Mouse (Mus musculus) embryo, embryonic 11 days (tissue): Measurements from ENCODE around the gene Gzmn.
"Not testable (repeated sequence)": the region's sequence is repeated elsewhere in the genome, so short reads cannot be mapped to it uniquely, and the experiment has no call there.

Source experiments
- DNase-seq: peaks from one replicate; pipeline ENCODE4 v3.0.0-alpha.2; 2015

The Gzmn gene

DNA sequence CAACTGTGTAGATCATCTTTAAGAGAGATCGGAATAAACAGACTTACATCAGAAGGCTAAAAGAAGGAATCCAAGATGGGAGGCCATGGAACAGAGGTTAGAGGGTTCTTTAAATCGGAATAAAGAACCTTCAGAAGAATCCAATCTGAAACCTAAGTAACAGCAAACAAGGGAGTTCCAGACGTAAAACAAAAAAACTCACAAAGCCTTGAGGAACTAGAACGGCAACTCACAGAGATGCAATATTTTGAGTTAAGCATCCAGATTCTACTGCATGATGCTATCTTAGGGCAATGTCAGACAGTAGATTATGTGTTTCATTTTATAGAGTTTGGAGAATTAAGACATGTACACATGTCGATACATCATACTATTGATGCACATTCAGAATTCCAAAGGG lies at the start of gene Gzmn:
Gene Gzmn (minus strand): TSS at position 101 of the 400 bp plus-strand sequence.
- DNase-seq: no peak

DNA sequence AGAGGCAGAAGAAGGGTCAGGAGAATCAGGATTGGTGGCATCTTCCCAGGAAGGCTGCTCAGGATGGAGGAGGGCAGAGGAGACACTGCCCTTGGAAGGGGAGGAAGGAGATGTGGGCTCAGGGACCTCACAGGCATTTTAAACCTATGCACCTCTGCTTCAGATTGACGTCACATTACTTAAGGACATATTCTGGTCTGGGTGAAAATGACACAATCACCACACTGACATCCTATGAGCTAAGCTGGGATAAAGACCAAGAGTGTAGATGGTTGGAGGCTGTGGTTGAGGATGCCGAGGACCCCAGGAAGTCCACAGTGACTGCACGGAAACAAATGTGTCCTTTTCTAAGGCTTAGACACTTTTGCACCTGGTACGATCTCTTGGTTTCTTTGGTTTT lies 36.9 kb upstream of the Gzmn start, which contains the start of gene Gzmf:
Gene Gzmf (minus strand): TSS at position 101 of the 400 bp plus-strand sequence.
- DNase-seq: no peak

DNA sequence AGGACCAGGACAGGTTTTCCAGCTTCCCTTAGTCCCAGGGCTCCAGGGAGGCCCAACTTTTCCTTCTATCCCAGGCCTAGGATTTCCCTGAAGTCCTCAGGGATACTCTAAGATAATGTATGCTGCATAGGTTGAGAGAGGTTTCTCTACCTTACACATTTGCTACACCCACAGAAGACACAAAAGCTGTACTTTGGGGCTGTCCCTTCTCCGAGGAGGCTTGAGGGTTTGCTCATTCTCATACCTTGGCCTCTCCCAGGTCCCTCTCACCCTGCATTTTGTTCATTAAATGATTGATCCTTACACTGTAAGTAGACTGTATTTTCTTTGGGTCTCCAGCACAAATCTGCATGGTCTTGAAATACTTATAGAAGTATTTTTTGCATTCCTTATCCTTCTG lies 31.2 kb upstream of the Gzmn start:
- DNase-seq: no peak

DNA sequence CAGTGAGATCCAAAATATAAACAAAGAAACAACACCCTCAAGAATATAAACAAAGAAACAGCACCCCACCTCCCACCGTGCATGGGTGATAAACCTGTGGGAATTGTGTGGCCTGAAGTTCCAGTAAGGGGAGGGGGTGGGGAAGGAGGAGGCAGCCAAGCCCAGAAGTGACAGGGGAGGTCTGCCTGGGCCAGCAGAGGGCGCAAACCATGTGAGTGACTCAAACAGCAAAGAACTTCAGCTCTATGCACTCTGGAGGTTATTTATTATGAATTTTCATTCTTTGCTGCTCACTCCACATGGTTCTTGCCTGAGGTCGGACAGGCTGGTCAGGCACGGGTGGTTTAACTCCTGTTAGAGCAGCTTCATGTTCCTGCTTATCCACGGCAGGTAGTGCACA lies 30.6 kb upstream of the Gzmn start:
- peak; percentile 66 for DNase-seq

DNA sequence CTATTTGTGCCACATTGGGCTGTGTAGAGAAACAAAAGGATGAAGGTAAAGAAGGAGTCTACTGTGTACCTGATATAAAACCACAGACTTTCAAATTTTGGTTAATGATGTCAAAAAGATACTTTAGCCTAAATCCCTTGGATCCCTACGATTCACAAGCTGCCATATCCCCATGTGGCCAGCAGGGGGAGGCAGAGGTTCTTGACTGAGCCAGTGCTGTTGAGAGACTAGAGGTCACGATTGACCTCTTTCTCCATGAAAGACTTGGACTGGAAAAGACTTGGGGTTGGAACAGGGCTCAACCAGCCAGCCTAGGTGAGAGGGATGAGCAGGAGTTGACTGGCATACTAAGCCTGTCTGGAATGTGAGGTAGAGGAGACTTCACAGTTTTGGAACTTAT lies 29.6 kb upstream of the Gzmn start:
- DNase-seq: peak; percentile 67

DNA sequence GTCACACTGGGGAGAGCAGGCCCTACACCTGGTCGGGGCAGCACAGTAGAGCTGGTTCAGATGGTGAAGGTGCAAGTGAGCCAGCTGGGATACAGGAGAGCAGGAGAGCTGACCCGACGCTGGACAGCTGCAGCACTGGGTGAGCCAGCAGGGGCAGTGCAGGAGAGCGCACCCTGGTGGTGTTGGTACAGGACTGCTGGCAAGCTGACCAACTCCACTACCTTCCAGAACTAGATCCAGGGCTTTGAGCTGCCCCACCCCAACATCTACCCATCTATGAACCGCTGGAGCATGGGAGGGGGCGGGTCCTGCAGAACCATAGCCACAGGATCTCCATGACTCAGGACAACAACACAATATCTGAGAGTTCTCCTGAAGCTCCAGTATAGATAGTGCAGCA lies 12.5 kb upstream of the Gzmn start:
- DNase-seq: no peak

DNA sequence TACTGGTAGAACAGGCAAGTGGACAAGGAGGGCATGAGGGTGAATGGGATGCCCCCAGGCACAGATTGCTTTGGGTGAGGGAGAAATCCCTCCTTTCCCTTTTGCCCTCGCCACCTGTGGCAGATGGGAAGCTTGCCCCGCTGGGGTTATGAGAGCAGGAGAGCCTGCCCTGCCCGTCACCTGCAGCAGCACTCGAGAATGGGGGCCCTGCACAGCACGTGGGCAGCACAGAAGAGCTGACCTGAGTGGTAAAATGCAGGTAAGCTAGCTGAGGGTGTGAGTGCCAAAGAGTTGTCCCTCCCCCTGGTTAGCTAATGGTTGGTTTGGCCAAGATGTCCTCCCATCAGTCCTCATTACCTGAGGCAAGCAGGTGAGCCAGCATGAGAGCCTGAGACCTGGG lies 12.1 kb upstream of the Gzmn start:
- DNase-seq: no peak

DNA sequence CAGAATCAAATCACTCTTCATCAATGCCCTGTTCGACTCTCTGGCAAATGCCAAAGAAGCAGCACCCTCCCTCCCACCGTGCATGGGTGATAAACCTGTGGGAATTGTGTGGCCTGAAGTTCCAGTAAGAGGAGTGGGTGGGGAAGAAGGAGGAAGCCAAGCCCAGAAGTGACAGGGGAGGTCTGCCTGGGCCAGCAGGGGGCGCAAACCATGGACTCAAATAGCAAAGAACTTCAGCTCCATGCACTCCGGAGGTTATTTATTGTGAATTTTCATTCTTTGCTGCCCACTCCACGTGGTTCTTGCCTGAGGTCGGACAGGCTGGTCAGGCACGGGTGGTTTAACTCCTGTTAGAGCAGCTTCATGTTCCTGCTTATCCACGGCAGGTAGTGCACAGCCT lies 3.3 kb upstream of the Gzmn start:
- peak; percentile 59 for DNase-seq

DNA sequence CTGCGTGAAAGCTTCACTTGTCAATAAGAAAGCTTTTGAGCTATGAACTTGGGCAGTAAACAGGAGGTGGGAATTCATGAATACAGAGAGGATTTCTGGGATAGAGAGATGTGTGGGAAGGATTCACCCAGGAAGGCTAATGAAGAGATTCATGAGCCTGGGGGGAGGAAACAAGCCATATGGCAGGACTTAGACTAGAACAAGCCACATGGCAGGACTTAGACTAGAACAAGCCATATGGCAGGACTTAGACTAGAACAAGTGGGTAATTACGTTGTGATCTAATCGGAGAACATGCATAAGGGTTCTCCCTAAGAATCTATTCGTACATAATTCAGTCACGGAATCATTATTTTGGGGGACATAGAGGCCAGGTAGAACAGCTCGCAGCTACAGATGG lies 1.0 kb downstream of the Gzmn start:
- no peak for DNase-seq

DNA sequence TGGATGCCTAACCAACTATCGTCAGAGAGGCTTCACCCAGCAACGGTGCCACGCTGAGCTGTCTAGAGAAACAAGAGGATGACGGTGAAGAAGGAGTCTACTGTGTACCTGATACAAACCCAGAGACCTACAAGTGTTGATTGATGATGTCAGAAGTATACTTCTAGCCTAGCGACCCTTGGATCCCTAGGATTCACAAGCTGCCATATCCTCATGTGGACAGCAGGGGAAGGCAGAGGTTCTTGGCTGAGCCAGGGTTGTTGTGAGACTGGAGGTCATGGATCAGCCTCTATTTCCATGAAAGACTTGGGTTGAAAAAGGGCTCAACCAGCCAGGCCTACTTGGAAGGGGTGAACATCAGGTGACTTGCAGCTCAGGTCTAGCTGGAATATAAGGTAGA lies 1.7 kb downstream of the Gzmn start:
- DNase-seq: no peak

DNA sequence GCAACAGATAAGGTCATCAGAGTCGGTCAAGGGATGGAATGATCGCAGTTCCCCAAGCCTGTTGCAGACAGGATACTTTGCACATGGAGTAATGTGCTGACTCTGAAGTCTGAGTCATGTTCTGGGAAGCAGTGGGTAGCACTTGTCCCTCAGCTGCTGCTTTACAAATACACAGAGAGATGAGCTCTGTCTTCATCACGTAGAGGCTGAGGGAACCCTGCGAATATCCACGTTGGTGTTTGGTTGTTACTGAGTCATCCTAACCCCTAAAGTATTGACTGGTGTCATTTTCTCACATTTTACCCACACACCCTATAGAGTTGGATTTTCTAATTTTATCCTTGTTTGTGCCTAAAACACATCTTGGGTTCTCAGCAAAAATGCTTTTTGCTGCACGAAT lies 6.4 kb downstream of the Gzmn start:
- no peak for DNase-seq

DNA sequence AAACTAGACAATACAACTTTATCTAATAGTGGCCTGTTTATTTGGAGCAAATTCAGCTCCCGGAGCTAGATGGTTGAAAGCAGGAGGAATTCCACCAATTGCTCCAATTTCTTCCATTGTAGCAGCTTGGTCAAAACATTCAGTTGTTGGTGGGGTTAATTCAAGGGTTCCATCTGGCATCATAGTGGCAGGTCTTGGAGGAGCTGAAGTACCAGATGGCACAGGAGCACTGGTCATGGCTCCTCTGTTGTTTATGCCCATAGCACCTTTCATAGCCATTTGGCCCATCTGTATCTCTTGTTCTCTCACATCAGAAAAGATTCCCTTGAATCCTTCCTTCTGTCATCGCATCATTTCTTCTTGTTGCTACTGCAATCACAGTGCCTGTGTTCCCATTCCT lies 12.3 kb downstream of the Gzmn start:
- no peak for DNase-seq

DNA sequence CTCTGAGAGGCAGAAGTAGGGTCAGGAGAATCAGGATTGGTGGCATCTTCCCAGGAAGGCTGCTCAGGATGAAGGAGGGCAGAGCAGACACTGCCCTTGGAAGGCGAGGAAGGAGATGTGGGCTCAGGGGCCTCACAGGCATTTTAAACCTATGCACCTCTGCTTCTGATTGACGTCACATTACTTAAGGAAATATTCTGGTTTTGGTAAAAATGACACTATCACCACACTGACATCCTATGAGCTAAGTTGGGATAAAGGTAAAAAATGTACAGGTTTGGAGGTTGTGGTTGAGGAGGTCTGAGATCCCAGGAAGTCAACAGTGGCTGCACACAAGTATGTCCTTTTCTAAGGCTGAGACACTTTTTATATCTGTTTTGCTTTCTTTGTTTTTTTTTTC lies 14.9 kb downstream of the Gzmn start, which contains the start of gene Gzmg:
Gene Gzmg (minus strand): TSS at position 101 of the 400 bp plus-strand sequence.
- DNase-seq: not testable (repeated sequence)

DNA sequence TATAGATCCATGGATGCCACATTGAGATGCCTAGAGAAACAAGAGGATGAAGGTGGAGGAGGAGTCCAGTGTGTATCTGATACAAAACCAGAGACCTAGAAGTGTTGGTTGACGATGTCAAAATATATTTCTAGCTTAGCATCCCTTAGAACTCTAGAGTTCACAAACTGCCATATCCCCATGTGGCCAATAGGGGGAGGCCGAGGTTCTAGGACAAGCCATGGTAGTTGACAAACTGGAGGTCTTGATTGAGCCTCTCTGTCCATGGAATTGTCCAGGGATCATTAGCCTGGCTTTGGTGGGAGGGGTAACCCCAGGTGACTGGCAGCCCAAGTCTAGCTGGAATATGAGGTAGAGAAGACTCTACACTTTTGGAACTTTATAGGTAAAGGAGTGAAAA lies 19.1 kb downstream of the Gzmn start:
- no peak for DNase-seq

DNA sequence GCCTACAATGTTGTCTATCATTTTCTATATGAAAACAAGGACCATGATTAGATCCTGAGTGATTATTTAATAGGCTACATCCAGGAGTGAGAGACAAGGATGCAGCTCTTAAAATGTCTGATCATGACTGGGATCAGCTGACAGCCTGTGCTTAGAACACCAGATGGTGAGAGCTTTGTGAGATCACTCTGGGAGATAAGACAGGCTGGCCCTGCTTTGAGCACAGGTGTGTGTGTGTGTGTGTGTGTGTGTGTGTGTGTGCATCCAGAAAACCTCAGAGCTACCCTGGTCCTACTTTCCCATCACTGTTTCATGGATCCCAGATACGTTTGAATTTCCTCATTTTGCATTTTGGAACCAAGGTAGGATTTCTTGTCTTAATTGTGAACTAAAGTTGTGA lies 40.7 kb downstream of the Gzmn start:
- not testable (repeated sequence) for DNase-seq

DNA sequence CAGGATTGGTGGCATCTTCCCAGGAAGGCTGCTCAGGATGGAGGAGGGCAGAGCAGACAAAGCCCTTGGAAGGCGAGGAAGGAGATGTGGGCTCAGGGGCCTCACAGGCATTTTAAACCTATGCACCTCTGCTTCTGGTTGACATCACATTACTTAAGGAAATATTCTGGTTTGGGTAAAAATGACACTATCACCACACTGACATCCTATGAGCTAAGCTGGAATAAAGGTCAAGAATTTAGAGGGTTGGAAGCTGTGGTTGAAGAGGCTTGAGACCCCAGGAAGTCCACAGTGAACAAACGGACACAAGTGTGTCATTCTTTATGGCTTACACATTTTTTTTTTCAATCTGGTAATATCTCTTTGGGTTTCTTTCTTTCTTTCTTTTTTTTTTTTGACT lies 41.9 kb downstream of the Gzmn start, which contains the start of gene Gzmd:
Gene Gzmd (minus strand): TSS at position 101 of the 400 bp plus-strand sequence.
- not testable (repeated sequence) for DNase-seq

DNA sequence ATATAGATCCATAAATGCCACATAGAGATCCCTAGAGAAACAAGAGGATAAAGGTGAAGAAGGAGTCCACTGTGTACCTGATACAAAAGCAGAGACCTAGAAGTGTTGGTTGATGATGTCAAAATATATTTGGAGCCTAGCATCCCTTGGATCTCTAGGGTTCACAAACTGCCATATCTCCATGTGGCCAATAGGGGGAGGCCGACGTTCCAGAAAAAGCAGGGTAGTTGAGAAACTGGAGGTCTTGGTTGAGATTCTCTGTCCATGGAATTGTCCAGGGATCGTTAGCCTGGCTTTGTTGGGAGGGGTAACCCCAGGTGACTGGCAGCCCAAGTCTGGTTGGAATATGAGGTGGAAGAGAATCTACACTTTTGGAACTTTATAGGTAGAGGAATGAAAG lies 46.1 kb downstream of the Gzmn start:
- DNase-seq: no peak

DNA sequence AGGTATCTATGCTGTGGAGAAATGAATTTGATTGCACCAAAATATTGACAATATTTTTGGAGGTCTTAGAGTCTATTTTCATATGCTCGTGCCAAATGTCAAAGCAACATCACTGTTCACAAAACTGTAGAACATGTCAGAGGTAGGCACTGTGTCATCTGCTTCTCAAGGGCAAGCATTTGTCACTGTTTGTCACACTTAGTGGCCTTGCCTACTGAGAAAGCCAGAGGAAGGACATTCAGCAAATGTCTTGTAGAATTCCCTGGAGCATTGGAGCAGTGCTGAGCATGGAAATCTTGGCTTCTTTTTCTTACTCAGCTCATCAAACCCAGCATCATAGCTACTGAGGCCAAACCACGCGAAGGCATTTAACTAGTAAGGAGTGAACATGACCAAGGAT lies 50.9 kb downstream of the Gzmn start:
- DNase-seq: no peak

DNA sequence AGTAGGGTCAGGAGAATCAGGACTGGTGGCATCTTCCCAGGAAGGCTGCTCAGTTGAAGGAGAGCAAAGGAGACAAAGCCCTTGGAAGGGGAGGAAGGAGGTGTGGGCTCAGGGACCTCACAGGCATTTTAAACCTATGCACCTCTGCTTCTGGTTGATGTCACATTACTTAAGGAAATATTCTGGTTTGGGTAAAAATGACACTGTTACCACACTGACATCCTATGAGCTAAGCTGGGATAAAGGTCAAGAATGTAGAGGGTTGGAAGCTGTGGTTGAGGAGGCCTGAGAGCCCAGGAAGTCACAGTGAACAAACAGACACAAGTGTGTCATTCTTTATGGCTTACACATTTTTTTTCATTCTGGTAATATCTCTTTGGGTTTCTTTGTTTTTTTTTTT lies 53.9 kb downstream of the Gzmn start, which contains the start of gene Gzme:
Gene Gzme (minus strand): TSS at position 101 of the 400 bp plus-strand sequence.
- no peak for DNase-seq
